Mouse (Mus musculus) gastrocnemius, postnatal 10 days (tissue): ENCODE measurements around the gene Tes. TPM values are rescaled to one million over a fixed set of nuclear protein-coding genes. Genes with fewer than 3 reads are reported as not detected.

ENCODE experiments used
- total RNA-seq, 2 experiments: library from RNA; stranded (reverse); gene quantifications; 2 replicates each; pipeline ENCODE4 v1.2.3; 2021

Gene Tes
- total RNA-seq, 2 experiments from 2014 or later: 2.5 to 4.6 TPM

Other genes starting within 250 kb of the Tes start
- gene Tfec, start 166.7 kb upstream of the Tes start, total RNA-seq: 1 to 10 TPM in 1 of 2 experiments, under 1 TPM in 1; 0.42 to 1.2 TPM
- gene Cav2, start 216.0 kb downstream of the Tes start, total RNA-seq: 10 to 100 TPM; 30.6 to 33.4 TPM
- 100 to 1,000 TPM; 308 to 358 TPM for gene Cav1, start 241.2 kb downstream of the Tes start, total RNA-seq